Mouse (Mus musculus) stomach, embryonic 16.5 days (tissue): ENCODE results near the gene Olfr1406. TPM values are rescaled to one million over a fixed set of nuclear protein-coding genes. Genes with fewer than 3 reads are reported as not detected.
"Not testable (repeated sequence)": the region's sequence is repeated elsewhere in the genome, so short reads cannot be mapped to it uniquely, and the experiment has no call there.

Source experiments
- ATAC-seq: fragments of 200-750 bp; cut with Nextera tagmentation; 2 replicates; pipeline ENCODE4 v1.8.0; 2017; ENCODE audit warnings: moderate number of reproducible peaks, moderate TSS enrichment; ENCODE audit not compliant: insufficient read depth, low FRiP score
- H3K27ac ChIP-seq: fragments of 300-500 bp; sonication (generic); 2 replicates; pipeline ENCODE4 v1.5.1; 2014; ENCODE audit warnings: low read length
- H3K27me3 ChIP-seq: fragments of 300-500 bp; sonication (generic); 2 replicates; pipeline ENCODE4 v1.6.1; 2014; ENCODE audit warnings: low read length, control low read depth, mixed read lengths; ENCODE audit not compliant: control insufficient read depth, insufficient read depth
- H3K36me3 ChIP-seq: fragments of 300-500 bp; sonication (generic); 2 replicates; pipeline ENCODE4 v1.6.1; 2014; ENCODE audit warnings: low read length; ENCODE audit not compliant: control insufficient read depth, insufficient read depth
- H3K4me1 ChIP-seq: fragments of 300-500 bp; sonication (generic); 2 replicates; pipeline ENCODE4 v1.6.1; 2014; ENCODE audit warnings: low read length, control low read depth, mixed read lengths; ENCODE audit not compliant: control insufficient read depth, insufficient read depth
- H3K4me2 ChIP-seq: fragments of 300-500 bp; sonication (generic); 2 replicates; pipeline ENCODE4 v1.6.1; 2014; ENCODE audit warnings: low read depth, low read length, mixed read lengths
- H3K4me3 ChIP-seq: fragments of 300-500 bp; sonication (generic); replicated peaks from 2 replicates; pipeline ENCODE4 v1.5.1; 2014; ENCODE audit warnings: mild to moderate bottlenecking, low read length
- H3K9ac ChIP-seq: fragments of 300-500 bp; sonication (generic); 2 replicates; pipeline ENCODE4 v1.6.1; 2014; ENCODE audit warnings: low read length
- H3K9me3 ChIP-seq: fragments of 300-500 bp; sonication (generic); replicated peaks from 2 replicates; pipeline ENCODE4 v1.6.1; 2016; ENCODE audit warnings: low read length, control low read depth; ENCODE audit not compliant: control insufficient read depth
- WGBS: fragments of 180-500 bp; shearing (Covaris S2); extraction: QIAGEN DNeasy Blood & Tissue Kit; methylation state at CpG from one replicate; pipeline ENCODE4 v1.1.7; 2014; 5-methylcytosine and 5-hydroxymethylcytosine counted together
- polyA plus RNA-seq: library from polyadenylated mRNA; unstranded; fragments of >200 nt; fragmentation: Nextera tagmentation; extraction: Ambion mirVana; gene quantifications from 2 replicates; pipeline ENCODE4 v1.2.1, GENCODE M21; 2015

Gene Olfr1406
- not detected in 2 replicates for polyA plus RNA-seq

DNA sequence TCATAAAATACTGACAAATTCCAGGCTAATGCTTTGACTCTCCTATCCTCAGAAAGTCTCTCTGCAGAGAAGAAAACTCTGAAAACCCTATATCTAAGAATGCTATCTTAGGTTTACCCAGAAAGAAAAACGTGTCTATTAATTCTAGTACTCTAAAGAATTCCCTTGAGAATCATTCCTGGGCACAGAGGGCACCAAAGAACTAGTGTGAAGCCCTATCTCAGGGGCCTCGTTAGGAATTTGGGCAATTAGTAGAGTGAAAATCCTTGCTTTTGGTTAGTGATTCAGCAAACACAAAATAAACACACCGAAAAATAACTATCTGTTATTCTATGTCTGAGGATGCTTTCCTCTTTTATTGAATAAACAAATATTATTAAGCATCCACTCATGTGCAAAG lies at the start of gene Olfr1406:
Gene Olfr1406 (minus strand): TSS at position 101 of the 400 bp plus-strand sequence.
- 61% methylated on average over 3 of the region's 3 CpGs for WGBS
- no peaks in the 10 kb centered on the region for H3K4me1 ChIP-seq
- no peak within 1 kb of the TSS for H3K9ac ChIP-seq
- H3K4me2 ChIP-seq = no peak within 1 kb of the TSS
- H3K4me3 ChIP-seq = no peak within 1 kb of the TSS
- no peak within 1 kb of the TSS for H3K27ac ChIP-seq
- H3K36me3 ChIP-seq = no peaks in the 10 kb centered on the region
- no peak for ATAC-seq
- no peaks in the 10 kb centered on the region for H3K9me3 ChIP-seq
- no peaks in the 10 kb centered on the region for H3K27me3 ChIP-seq

- not testable (repeated sequence) for H3K27me3 ChIP-seq, ATAC-seq, H3K4me1 ChIP-seq, H3K9ac ChIP-seq, H3K27ac ChIP-seq, H3K4me3 ChIP-seq, H3K4me2 ChIP-seq, H3K9me3 ChIP-seq, H3K36me3 ChIP-seq
- WGBS = 66% methylated on average over 1 of the region's 1 CpGs
Observed at GRCm38 (mm10) chr1:173237004-173237403, 46.6 kb upstream of the Olfr1406 start.

DNA sequence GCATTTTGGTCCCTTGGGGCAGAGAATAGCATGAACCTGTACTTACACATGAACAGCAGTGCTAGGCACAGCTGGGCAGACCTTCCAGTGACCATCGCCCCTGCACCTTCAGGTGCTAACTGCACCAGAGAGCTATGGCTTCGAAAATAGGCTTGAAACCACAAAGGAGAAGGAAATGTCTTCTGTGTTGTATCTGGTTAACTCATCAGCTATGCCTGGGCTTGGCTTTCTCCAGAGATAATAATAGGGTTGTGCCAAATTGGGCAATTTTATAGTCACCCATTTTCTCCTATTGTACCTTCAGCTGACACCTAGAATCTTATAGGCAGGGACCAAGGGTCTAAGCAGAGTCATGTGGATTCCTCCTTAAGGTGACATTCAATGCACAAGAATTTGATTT lies 36.6 kb upstream of the Olfr1406 start, which contains the start of gene Fcer1a:
Gene Fcer1a (minus strand): TSS at position 134 of the 400 bp plus-strand sequence.
- Histone ChIP-seq H3K36me3 (no peaks in the 10 kb centered on the region), H3K4me1 (no peaks in the 10 kb centered on the region), H3K4me3 (no peak within 1 kb of the TSS), H3K9me3 (no peaks in the 10 kb centered on the region), H3K9ac (no peak within 1 kb of the TSS), H3K27ac (no peak within 1 kb of the TSS), H3K4me2 (no peak within 1 kb of the TSS), H3K27me3 (no peaks in the 10 kb centered on the region)
- ATAC-seq = no peak
- 76% methylated on average over 2 of the region's 2 CpGs for WGBS

GRCm38 (mm10) chr1:173216481-173216880 lies 26.0 kb upstream of the Olfr1406 start:
- Histone ChIP-seq H3K4me1 (no peaks in the 10 kb centered on the region), H3K27me3 (no peaks in the 10 kb centered on the region), H3K9me3 (no peaks in the 10 kb centered on the region), H3K4me3 (no peak overlapping the region), H3K36me3 (no peaks in the 10 kb centered on the region), H3K9ac (no peak overlapping the region), H3K27ac (no peak overlapping the region), H3K4me2 (no peak overlapping the region)
- no peak for ATAC-seq
- WGBS = 84% methylated on average over 3 of the region's 3 CpGs

- Histone ChIP-seq H3K9me3 (peaks cover 4% of the 10 kb centered on the region; the same call in 1 of the 2 replicates), H3K4me1 (no peaks in the 10 kb centered on the region), H3K4me3 (no peak within 1 kb of the TSS), H3K27me3 (no peaks in the 10 kb centered on the region), H3K36me3 (no peaks in the 10 kb centered on the region), H3K27ac (no peak within 1 kb of the TSS), H3K4me2 (no peak within 1 kb of the TSS), H3K9ac (no peak within 1 kb of the TSS)
- WGBS = 60% methylated on average over 5 of the region's 5 CpGs
- ATAC-seq = no peak
Observed at GRCm38 (mm10) chr1:173212092-173212491, 21.7 kb upstream of the Olfr1406 start, which contains the start of gene Olfr1404. TSS of gene Olfr1404 (plus strand) at chr1:173212392.

DNA sequence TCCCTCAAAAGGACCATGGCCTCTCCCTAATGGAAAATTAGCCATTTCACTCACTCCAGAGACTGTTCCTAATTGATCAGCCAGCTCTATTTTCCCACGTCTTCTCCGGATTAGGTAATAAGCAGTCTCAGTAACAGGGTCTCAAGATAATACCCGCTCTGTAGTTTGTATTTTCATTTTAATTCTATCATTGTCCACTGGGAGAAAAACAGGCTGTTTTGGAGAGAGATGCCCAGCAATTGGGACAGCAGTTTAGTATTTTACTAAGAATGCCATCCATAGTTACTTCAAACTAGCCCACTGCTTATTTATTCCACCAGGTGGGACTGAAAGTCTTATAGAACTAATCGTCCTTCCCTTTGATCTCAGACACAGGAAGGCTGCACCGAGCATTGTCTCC lies 7.1 kb upstream of the Olfr1406 start, which contains the start of gene Olfr218:
Gene Olfr218 (plus strand): TSS at position 301 of the 400 bp plus-strand sequence.
- no peak within 1 kb of the TSS for H3K4me3 ChIP-seq
- no peaks in the 10 kb centered on the region for H3K27me3 ChIP-seq
- 72% methylated on average over 5 of the region's 5 CpGs for WGBS
- no peaks in the 10 kb centered on the region for H3K4me1 ChIP-seq
- no peak for ATAC-seq
- H3K9ac ChIP-seq = no peak within 1 kb of the TSS
- no peaks in the 10 kb centered on the region for H3K36me3 ChIP-seq
- no peak within 1 kb of the TSS for H3K4me2 ChIP-seq
- no peaks in the 10 kb centered on the region for H3K9me3 ChIP-seq
- H3K27ac ChIP-seq = no peak within 1 kb of the TSS

DNA sequence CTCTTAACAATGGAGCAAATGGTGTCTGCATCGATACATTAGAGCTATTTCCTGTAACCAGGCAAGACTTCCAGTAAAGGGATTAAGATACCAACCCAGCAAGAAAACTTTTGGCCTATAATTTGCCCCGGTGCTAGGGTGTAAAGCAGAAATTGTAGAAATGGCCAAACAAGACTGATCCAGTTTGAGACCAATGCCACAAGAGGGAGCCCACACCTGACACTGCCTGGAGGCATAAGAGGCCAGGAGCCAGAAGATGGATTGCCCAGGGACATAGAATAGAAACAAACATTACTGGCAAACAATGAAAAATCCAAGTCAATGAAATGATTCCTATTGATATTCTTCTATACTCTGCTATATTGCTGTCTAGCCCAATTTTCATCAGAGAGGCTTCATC lies 5.9 kb upstream of the Olfr1406 start:
- no peak overlapping the region for H3K9ac ChIP-seq
- H3K27ac ChIP-seq = no peak overlapping the region
- H3K4me1 ChIP-seq = no peaks in the 10 kb centered on the region
- no peak for ATAC-seq
- H3K36me3 ChIP-seq = no peaks in the 10 kb centered on the region
- H3K4me3 ChIP-seq = no peak overlapping the region
- H3K9me3 ChIP-seq = no peaks in the 10 kb centered on the region
- H3K27me3 ChIP-seq = no peaks in the 10 kb centered on the region
- WGBS = 80% methylated on average over 2 of the region's 2 CpGs
- H3K4me2 ChIP-seq = no peak overlapping the region

GRCm38 (mm10) chr1:173192059-173192458 lies 1.6 kb upstream of the Olfr1406 start:
- ATAC-seq = no peak
- H3K9ac ChIP-seq = no peak overlapping the region
- H3K4me3 ChIP-seq = no peak overlapping the region
- H3K36me3 ChIP-seq = no peaks in the 10 kb centered on the region
- H3K27ac ChIP-seq = no peak overlapping the region
- H3K4me2 ChIP-seq = no peak overlapping the region
- H3K9me3 ChIP-seq = no peaks in the 10 kb centered on the region
- H3K27me3 ChIP-seq = no peaks in the 10 kb centered on the region
- H3K4me1 ChIP-seq = no peaks in the 10 kb centered on the region
- 61% methylated on average over 3 of the region's 3 CpGs for WGBS

DNA sequence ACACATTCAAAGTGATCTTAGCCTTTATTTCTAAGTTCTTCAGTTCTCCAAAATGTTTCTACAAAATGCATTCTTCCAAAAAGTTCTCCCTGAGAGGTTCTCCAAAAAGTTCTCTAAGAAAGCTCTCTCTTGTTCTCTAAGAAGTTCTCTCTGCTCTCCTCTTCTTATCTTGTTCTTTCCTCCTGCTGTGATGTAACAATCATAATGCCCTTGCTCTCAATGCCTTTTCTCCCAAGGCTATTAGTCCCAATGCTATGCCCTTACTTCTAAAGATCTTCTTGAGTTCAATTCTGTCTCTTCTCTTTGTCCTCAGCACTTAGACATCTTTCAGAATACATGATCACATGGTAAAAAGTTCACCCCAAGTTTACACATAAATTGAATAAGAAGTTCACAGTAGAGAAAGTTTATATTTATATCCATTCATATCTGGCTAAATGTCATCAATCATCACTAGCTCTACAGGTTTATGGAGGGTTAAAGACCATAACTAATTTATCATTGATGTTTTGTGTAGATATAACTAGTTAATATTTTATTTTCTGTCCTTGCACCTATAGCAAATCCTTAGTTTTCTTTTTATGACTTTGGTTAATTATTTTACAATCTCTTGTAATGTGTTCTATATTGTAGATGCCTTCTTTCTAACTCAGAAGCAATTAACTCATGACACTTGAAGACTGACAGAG lies 16.1 kb downstream of the Olfr1406 start:
- no peak overlapping the region for H3K4me3 ChIP-seq
- H3K36me3 ChIP-seq = no peaks in the 10 kb centered on the region
- H3K27ac ChIP-seq = no peak overlapping the region
- no peak overlapping the region for H3K4me2 ChIP-seq
- H3K9ac ChIP-seq = no peak overlapping the region
- no peaks in the 10 kb centered on the region for H3K4me1 ChIP-seq
- no peak for ATAC-seq
- no peaks in the 10 kb centered on the region for H3K9me3 ChIP-seq
- no peaks in the 10 kb centered on the region for H3K27me3 ChIP-seq
